Mouse (Mus musculus): Measurements from ENCODE around the gene Tcaf2.

GRCm38 (mm10) chr6:42680077-42680476, 35.0 kb upstream of the Tcaf2 start:
- TF ChIP-seq E2F4 (IDR thresholded peaks at IDR 0.05; ENCODE audit: borderline replicate concordance, low read depth, low read length) (no peak), EP300 (IDR thresholded peaks at IDR 0.05; ENCODE audit: low read depth in 1 of 2, low read length in 2 of 2) (no peak), SIN3A (IDR thresholded peaks at IDR 0.05; ENCODE audit: low read length) (no peak), CTCF (IDR thresholded peaks at IDR 0.05 in 2 of 3, conservative IDR thresholded peaks at IDR 0.05 in 1 of 3; ENCODE audit: control insufficient read depth in 1 of 3, insufficient read depth in 1 of 3, low read depth in 2 of 3, low read length in 3 of 3, poor library complexity in 1 of 3, severe bottlenecking in 1 of 3) (no peak), MAFK (IDR thresholded peaks at IDR 0.05; ENCODE audit: borderline replicate concordance, low read depth, low read length) (no peak), CHD1 (IDR thresholded peaks at IDR 0.05; ENCODE audit: low read depth, low read length) (no peak), ZKSCAN1 (IDR thresholded peaks at IDR 0.05; ENCODE audit: low read depth, low read length) (no peak), POLR2AphosphoS2 (IDR thresholded peaks at IDR 0.05; ENCODE audit: low read length) (no peak), TCF12 (IDR thresholded peaks at IDR 0.05; ENCODE audit: low read depth, low read length) (no peak), GATA1 (IDR thresholded peaks at IDR 0.05; ENCODE audit: low read depth, low read length) (no peak), POLR2A (IDR thresholded peaks at IDR 0.05; ENCODE audit: control insufficient read depth in 1 of 2, insufficient read depth in 1 of 2, low read depth in 1 of 2, low read length in 2 of 2, poor library complexity in 1 of 2) (no peak), MXI1 (IDR thresholded peaks at IDR 0.05; ENCODE audit: low read depth, low read length) (no peak)
